Mouse (Mus musculus): ENCODE results near the gene Atg14. TPM values are rescaled to one million over a fixed set of nuclear protein-coding genes. Genes with fewer than 3 reads are reported as not detected.
"Not testable (repeated sequence)": the region's sequence is repeated elsewhere in the genome, so short reads cannot be mapped to it uniquely, and the experiment has no call there.

Gene Atg14
- polyA plus RNA-seq, 1 experiment, result 3.3 TPM

- Histone ChIP-seq H3K27me3 (ENCODE audit: control insufficient read depth, insufficient read depth, insufficient read length) (no peaks in the 10 kb centered on the region), H3K79me3 (ENCODE audit: low read depth) (no peaks in the 10 kb centered on the region), H3K79me2 (ENCODE audit: control insufficient read depth, insufficient read depth) (no peaks in the 10 kb centered on the region), H3K4me3 (ENCODE audit: insufficient read depth, poor library complexity, severe bottlenecking) (no peak overlapping the region), H3K36me3 (ENCODE audit: control insufficient read depth, insufficient read depth) (no peaks in the 10 kb centered on the region), H3ac (ENCODE audit: control insufficient read depth, insufficient read length, low read depth) (no peak overlapping the region)
- TF ChIP-seq FOSL1 (IDR thresholded peaks at IDR 0.05; ENCODE audit: insufficient read depth, low read length, poor library complexity, severe bottlenecking) (no peak), USF1 (IDR thresholded peaks at IDR 0.05; ENCODE audit: low read depth) (peak; percentile 84), CTCF (IDR thresholded peaks at IDR 0.05; ENCODE audit: control insufficient read depth, insufficient read depth, insufficient read length) (no peak), MYOG (IDR thresholded peaks at IDR 0.05; ENCODE audit: control insufficient read depth, extremely low read depth, insufficient read length) (no peak), MYOD1 (IDR thresholded peaks at IDR 0.05; ENCODE audit: control insufficient read depth, insufficient read length, low read depth) (peak; percentile 50), MAX (IDR thresholded peaks at IDR 0.05) (peak; percentile 63), CEBPB (IDR thresholded peaks at IDR 0.05; ENCODE audit: low read depth) (no peak)
These were observed 36.9 kb downstream of the Atg14 start for GRCm38 (mm10) chr14:47533365-47534175.

GRCm38 (mm10) chr14:47532496-47532895, 38.0 kb downstream of the Atg14 start:
- H3K79me3 ChIP-seq (ENCODE audit: low read depth), result no peaks in the 10 kb centered on the region
- H3K79me2 ChIP-seq (ENCODE audit: control insufficient read depth, insufficient read depth), result no peaks in the 10 kb centered on the region
- TF ChIP-seq MAX (IDR thresholded peaks at IDR 0.05) (no peak), CTCF (IDR thresholded peaks at IDR 0.05; ENCODE audit: control insufficient read depth, insufficient read depth, insufficient read length) (no peak), MYOD1 (IDR thresholded peaks at IDR 0.05; ENCODE audit: control insufficient read depth, insufficient read length, low read depth) (no peak), CEBPB (IDR thresholded peaks at IDR 0.05; ENCODE audit: low read depth) (no peak), USF1 (IDR thresholded peaks at IDR 0.05; ENCODE audit: low read depth) (no peak), MYOG (IDR thresholded peaks at IDR 0.05; ENCODE audit: control insufficient read depth, extremely low read depth, insufficient read length) (no peak), FOSL1 (IDR thresholded peaks at IDR 0.05; ENCODE audit: insufficient read depth, low read length, poor library complexity, severe bottlenecking) (no peak)
- H3K36me3 ChIP-seq (ENCODE audit: control insufficient read depth, insufficient read depth), result no peaks in the 10 kb centered on the region
- no peak overlapping the region for H3ac ChIP-seq (ENCODE audit: control insufficient read depth, insufficient read length, low read depth)
- no peak overlapping the region for H3K4me3 ChIP-seq (ENCODE audit: insufficient read depth, poor library complexity, severe bottlenecking)
- H3K27me3 ChIP-seq (ENCODE audit: control insufficient read depth, insufficient read depth, insufficient read length), result no peaks in the 10 kb centered on the region

- not testable (repeated sequence) for H3ac ChIP-seq (ENCODE audit: control insufficient read depth, insufficient read length, low read depth); H3K79me2 ChIP-seq (ENCODE audit: control insufficient read depth, insufficient read depth); H3K4me3 ChIP-seq (ENCODE audit: insufficient read depth, poor library complexity, severe bottlenecking); H3K79me3 ChIP-seq (ENCODE audit: low read depth); H3K27me3 ChIP-seq (ENCODE audit: control insufficient read depth, insufficient read depth, insufficient read length); H3K36me3 ChIP-seq (ENCODE audit: control insufficient read depth, insufficient read depth)
These were observed 40.9 kb downstream of the Atg14 start for GRCm38 (mm10) chr14:47529592-47529991.

- no peak overlapping the region for H3K4me3 ChIP-seq (ENCODE audit: insufficient read depth, poor library complexity, severe bottlenecking)
- no peak for TF ChIP-seq FOSL1 (IDR thresholded peaks at IDR 0.05; ENCODE audit: insufficient read depth, low read length, poor library complexity, severe bottlenecking)
- TF ChIP-seq CTCF (IDR thresholded peaks at IDR 0.05; ENCODE audit: control insufficient read depth, insufficient read depth, insufficient read length), result peak; percentile 39
- no peak for TF ChIP-seq MAX (IDR thresholded peaks at IDR 0.05)
- H3K79me2 ChIP-seq (ENCODE audit: control insufficient read depth, insufficient read depth), result no peaks in the 10 kb centered on the region
- H3K79me3 ChIP-seq (ENCODE audit: low read depth), result no peaks in the 10 kb centered on the region
- no peaks in the 10 kb centered on the region for H3K27me3 ChIP-seq (ENCODE audit: control insufficient read depth, insufficient read depth, insufficient read length)
- no peaks in the 10 kb centered on the region for H3K36me3 ChIP-seq (ENCODE audit: control insufficient read depth, insufficient read depth)
- no peak overlapping the region for H3ac ChIP-seq (ENCODE audit: control insufficient read depth, insufficient read length, low read depth)
These were observed 41.4 kb downstream of the Atg14 start for GRCm38 (mm10) chr14:47529019-47529418.

- H3K36me3 ChIP-seq (ENCODE audit: control insufficient read depth, insufficient read depth), result no peaks in the 10 kb centered on the region
- no peak for TF ChIP-seq FOSL1 (IDR thresholded peaks at IDR 0.05; ENCODE audit: insufficient read depth, low read length, poor library complexity, severe bottlenecking)
- TF ChIP-seq USF1 (IDR thresholded peaks at IDR 0.05; ENCODE audit: low read depth), result no peak
- TF ChIP-seq CEBPB (IDR thresholded peaks at IDR 0.05; ENCODE audit: low read depth), result no peak
- TF ChIP-seq MYOG (IDR thresholded peaks at IDR 0.05; ENCODE audit: control insufficient read depth, extremely low read depth, insufficient read length), result no peak
- no peak for TF ChIP-seq MAX (IDR thresholded peaks at IDR 0.05)
- no peak for TF ChIP-seq MYOD1 (IDR thresholded peaks at IDR 0.05; ENCODE audit: control insufficient read depth, insufficient read length, low read depth)
- no peak for TF ChIP-seq CTCF (IDR thresholded peaks at IDR 0.05; ENCODE audit: control insufficient read depth, insufficient read depth, insufficient read length)
- H3K27me3 ChIP-seq (ENCODE audit: control insufficient read depth, insufficient read depth, insufficient read length), result no peaks in the 10 kb centered on the region
- no peak overlapping the region for H3ac ChIP-seq (ENCODE audit: control insufficient read depth, insufficient read length, low read depth)
- H3K79me3 ChIP-seq (ENCODE audit: low read depth), result no peaks in the 10 kb centered on the region
- H3K79me2 ChIP-seq (ENCODE audit: control insufficient read depth, insufficient read depth), result no peaks in the 10 kb centered on the region
- H3K4me3 ChIP-seq (ENCODE audit: insufficient read depth, poor library complexity, severe bottlenecking), result no peak overlapping the region
These were observed 42.2 kb downstream of the Atg14 start for GRCm38 (mm10) chr14:47528293-47528692.

GRCm38 (mm10) chr14:47527833-47528232, 42.6 kb downstream of the Atg14 start:
- no peak overlapping the region for H3ac ChIP-seq (ENCODE audit: control insufficient read depth, insufficient read length, low read depth)
- no peaks in the 10 kb centered on the region for H3K36me3 ChIP-seq (ENCODE audit: control insufficient read depth, insufficient read depth)
- H3K4me3 ChIP-seq (ENCODE audit: insufficient read depth, poor library complexity, severe bottlenecking), result no peak overlapping the region
- H3K79me3 ChIP-seq (ENCODE audit: low read depth), result no peaks in the 10 kb centered on the region
- TF ChIP-seq MAX (IDR thresholded peaks at IDR 0.05) (no peak), USF1 (IDR thresholded peaks at IDR 0.05; ENCODE audit: low read depth) (no peak), CEBPB (IDR thresholded peaks at IDR 0.05; ENCODE audit: low read depth) (no peak), CTCF (IDR thresholded peaks at IDR 0.05; ENCODE audit: control insufficient read depth, insufficient read depth, insufficient read length) (no peak), MYOG (IDR thresholded peaks at IDR 0.05; ENCODE audit: control insufficient read depth, extremely low read depth, insufficient read length) (no peak), FOSL1 (IDR thresholded peaks at IDR 0.05; ENCODE audit: insufficient read depth, low read length, poor library complexity, severe bottlenecking) (no peak), MYOD1 (IDR thresholded peaks at IDR 0.05; ENCODE audit: control insufficient read depth, insufficient read length, low read depth) (no peak)
- no peaks in the 10 kb centered on the region for H3K79me2 ChIP-seq (ENCODE audit: control insufficient read depth, insufficient read depth)
- H3K27me3 ChIP-seq (ENCODE audit: control insufficient read depth, insufficient read depth, insufficient read length), result no peaks in the 10 kb centered on the region
